Mouse (Mus musculus) T-helper 17 cell (primary cell): ENCODE results near the gene Gm29564.
"Not testable (repeated sequence)": the region's sequence is repeated elsewhere in the genome, so short reads cannot be mapped to it uniquely, and the experiment has no call there.

ENCODE experiments used
- in situ Hi-C, 2 experiments: fragments of 300-600 bp; cut with MboI, MseI; formaldehyde crosslinking; loops; 1 replicate in 1 of 2; 2 replicates in 1 of 2; pipeline ENCODE4 v1.15.1; 2025; ENCODE audit warnings: high pct_unique_total_duplicates in 2 of 2

The Gm29564 gene

GRCm38 (mm10) chrY:78212693-78213092 is at the start of gene Gm29564:
Gene Gm29564 (plus strand): TSS chrY:78212993.
- in situ Hi-C loops: not testable (repeated sequence)
